Mouse (Mus musculus): ENCODE measurements around the gene Rab25. TPM values are rescaled to one million over a fixed set of nuclear protein-coding genes. Genes with fewer than 3 reads are reported as not detected.
A peak's percentile ranks its signal among the peaks of the same experiment; 100 is the strongest.

Rab25 gene
- total and polyA plus RNA-seq, 3 experiments = 0.67 to 1.6 TPM; not detected in 1

DNA sequence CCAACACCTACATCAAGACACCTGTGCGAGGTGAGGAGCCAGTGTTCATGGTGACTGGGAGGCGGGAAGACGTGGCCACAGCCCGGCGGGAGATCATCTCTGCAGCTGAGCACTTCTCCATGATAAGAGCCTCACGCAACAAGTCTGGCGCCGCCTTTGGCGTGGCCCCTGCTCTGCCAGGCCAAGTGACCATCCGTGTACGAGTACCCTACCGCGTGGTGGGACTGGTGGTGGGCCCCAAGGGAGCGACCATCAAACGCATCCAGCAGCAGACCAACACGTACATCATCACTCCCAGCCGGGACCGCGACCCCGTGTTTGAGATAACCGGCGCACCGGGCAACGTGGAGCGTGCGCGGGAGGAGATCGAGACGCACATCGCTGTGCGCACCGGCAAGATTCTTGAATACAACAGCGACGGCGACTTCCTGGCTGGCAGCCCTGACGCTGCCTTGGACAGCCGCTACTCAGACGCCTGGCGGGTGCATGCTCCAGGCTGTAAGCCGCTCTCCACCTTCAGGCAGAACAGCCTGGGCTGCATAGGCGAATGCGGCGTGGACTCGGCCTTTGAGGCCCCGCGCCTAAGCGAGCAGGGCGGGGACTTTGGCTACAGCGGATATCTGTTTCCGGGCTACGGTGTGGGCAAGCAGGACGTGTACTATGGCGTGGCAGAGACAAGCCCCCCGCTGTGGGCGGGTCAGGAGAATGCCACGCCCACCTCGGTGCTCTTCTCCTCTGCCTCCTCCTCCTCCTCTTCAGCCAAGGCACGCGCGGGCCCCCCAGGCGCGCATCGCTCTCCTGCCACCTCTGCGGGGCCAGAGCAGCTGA, 11.8 kb downstream of the Rab25 start:
- H3K4me1 ChIP-seq (ENCODE audit: insufficient read depth, low read depth, low read length) = peaks cover 75% of the 10 kb centered on the region
- H3K36me3 ChIP-seq (replicated peaks) = peaks cover 43% of the 10 kb centered on the region
- ATAC-seq (ENCODE audit: extremely low read depth, insufficient number of reproducible peaks, low FRiP score, poor library complexity, severe bottlenecking) (peak; percentile 89), DNase-seq (ENCODE audit: low spot score) (peak; percentile 86)
- no peaks in the 10 kb centered on the region for H3K9me3 ChIP-seq (replicated peaks)
- H3K4me3 ChIP-seq (ENCODE audit: low read depth, low read length) = peak overlapping the region; percentile 76
- no peak for TF ChIP-seq GATA1 (IDR thresholded peaks at IDR 0.05; ENCODE audit: borderline replicate concordance, low read length)
- H3K27me3 ChIP-seq (ENCODE audit: insufficient read depth, low read length) = peaks cover 3% of the 10 kb centered on the region; the same call in 1 of the 2 replicates

DNA sequence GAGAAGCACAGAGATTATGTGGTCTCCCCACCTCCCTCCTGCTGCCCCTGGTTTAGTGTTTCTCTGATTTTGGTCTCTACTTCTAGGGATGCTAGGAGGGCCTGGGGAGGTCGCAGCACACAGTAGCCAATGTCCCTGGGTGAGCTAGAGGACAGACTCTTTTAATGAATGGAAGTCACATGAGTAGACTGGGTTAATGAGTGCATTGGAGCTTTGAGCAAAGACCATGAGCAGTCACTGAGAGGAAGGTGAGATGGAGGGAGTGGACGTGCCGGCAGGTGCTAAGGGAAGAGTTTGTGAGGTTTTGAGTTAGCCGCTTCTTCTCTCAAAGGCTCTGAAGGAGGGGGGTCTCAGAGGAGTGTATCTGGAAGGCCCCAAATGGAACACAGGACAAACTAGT, 12.6 kb downstream of the Rab25 start:
- peaks cover 3% of the 10 kb centered on the region; the same call in 1 of the 2 replicates for H3K27me3 ChIP-seq (ENCODE audit: insufficient read depth, low read length)
- peaks cover 39% of the 10 kb centered on the region for H3K36me3 ChIP-seq (replicated peaks)
- H3K9me3 ChIP-seq (replicated peaks) = no peaks in the 10 kb centered on the region
- no peak for ATAC-seq (ENCODE audit: extremely low read depth, insufficient number of reproducible peaks, low FRiP score, poor library complexity, severe bottlenecking)
- H3K4me3 ChIP-seq (ENCODE audit: low read depth, low read length) = peak overlapping the region; percentile 76; the same call in 1 of the 2 replicates
- H3K4me1 ChIP-seq (ENCODE audit: insufficient read depth, low read depth, low read length) = peaks cover 73% of the 10 kb centered on the region
- DNase-seq (ENCODE audit: low spot score) = no peak
- TF ChIP-seq TAL1 (conservative IDR thresholded peaks at IDR 0.05; ENCODE audit: low read depth, low read length) = no peak

DNA sequence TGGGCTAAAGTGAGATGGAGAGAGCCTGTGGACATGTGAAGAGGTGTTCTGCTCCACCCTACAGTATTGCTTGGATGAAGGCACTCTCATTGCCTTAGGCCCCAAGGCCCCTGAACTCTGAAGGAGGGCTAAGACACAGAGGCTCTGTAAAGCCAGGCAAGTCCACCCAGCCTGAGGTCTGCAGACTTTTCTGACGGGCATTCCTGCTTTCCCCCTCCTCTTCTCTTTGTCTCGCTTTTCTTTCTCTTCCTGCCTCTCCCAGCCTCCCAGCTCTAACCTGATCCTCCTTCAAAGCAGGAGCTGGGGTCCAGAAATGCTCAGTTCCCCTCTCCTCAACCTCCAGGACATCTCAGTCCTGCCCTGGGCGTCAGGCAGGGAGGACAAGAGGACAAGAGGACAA, 13.1 kb downstream of the Rab25 start:
- Histone ChIP-seq H3K36me3 (replicated peaks) (peaks cover 34% of the 10 kb centered on the region), H3K27me3 (ENCODE audit: insufficient read depth, low read length) (peaks cover 3% of the 10 kb centered on the region; the same call in 1 of the 2 replicates), H3K9me3 (replicated peaks) (no peaks in the 10 kb centered on the region), H3K4me3 (ENCODE audit: low read depth, low read length) (no peak overlapping the region; the same call in 1 of the 2 replicates), H3K4me1 (ENCODE audit: insufficient read depth, low read depth, low read length) (peaks cover 73% of the 10 kb centered on the region)
- ATAC-seq (ENCODE audit: extremely low read depth, insufficient number of reproducible peaks, low FRiP score, poor library complexity, severe bottlenecking) (no peak), DNase-seq (ENCODE audit: low spot score) (no peak)
- no peak for TF ChIP-seq CTCF (IDR thresholded peaks at IDR 0.05; ENCODE audit: low read depth, low read length)
- no peak for TF ChIP-seq GATA1 (IDR thresholded peaks at IDR 0.05; ENCODE audit: borderline replicate concordance, low read length)

DNA sequence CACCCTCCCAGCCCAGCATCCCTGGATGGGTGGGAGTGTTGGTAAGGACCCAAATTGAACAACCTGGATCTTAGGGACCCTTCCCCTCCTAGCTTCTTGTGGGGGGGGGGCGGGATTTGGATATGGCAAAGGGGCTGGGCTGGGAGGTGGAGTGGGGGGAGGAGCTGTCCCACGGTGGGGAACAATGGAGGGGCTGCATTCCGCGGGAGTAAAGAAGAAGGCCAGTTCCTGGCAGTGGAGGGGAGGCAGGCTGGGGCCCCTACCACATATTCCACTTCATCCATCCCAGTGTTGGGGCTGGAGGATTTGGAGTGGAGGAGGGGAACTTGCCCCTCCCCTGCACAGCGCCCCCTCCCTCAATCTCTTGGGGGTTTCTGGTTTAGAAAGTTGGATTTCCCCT, 14.4 kb downstream of the Rab25 start:
- Histone ChIP-seq H3K4me1 (ENCODE audit: insufficient read depth, low read depth, low read length) (peaks cover 78% of the 10 kb centered on the region), H3K36me3 (replicated peaks) (peaks cover 40% of the 10 kb centered on the region), H3K27me3 (ENCODE audit: insufficient read depth, low read length) (peaks cover 3% of the 10 kb centered on the region; the same call in 1 of the 2 replicates), H3K4me3 (ENCODE audit: low read depth, low read length) (no peak overlapping the region; the same call in 1 of the 2 replicates), H3K9me3 (replicated peaks) (no peaks in the 10 kb centered on the region)
- ATAC-seq (ENCODE audit: extremely low read depth, insufficient number of reproducible peaks, low FRiP score, poor library complexity, severe bottlenecking) (no peak), DNase-seq (ENCODE audit: low spot score) (no peak)
- TF ChIP-seq POLR2AphosphoS5 (IDR thresholded peaks at IDR 0.05; ENCODE audit: insufficient replicate concordance, low read depth, low read length) (no peak), TAL1 (conservative IDR thresholded peaks at IDR 0.05; ENCODE audit: low read depth, low read length) (no peak), GATA1 (IDR thresholded peaks at IDR 0.05; ENCODE audit: borderline replicate concordance, low read length) (no peak), GATA2 (IDR thresholded peaks at IDR 0.05; ENCODE audit: borderline replicate concordance, low read depth, low read length) (no peak), CTCF (IDR thresholded peaks at IDR 0.05; ENCODE audit: low read depth, low read length) (no peak)

DNA sequence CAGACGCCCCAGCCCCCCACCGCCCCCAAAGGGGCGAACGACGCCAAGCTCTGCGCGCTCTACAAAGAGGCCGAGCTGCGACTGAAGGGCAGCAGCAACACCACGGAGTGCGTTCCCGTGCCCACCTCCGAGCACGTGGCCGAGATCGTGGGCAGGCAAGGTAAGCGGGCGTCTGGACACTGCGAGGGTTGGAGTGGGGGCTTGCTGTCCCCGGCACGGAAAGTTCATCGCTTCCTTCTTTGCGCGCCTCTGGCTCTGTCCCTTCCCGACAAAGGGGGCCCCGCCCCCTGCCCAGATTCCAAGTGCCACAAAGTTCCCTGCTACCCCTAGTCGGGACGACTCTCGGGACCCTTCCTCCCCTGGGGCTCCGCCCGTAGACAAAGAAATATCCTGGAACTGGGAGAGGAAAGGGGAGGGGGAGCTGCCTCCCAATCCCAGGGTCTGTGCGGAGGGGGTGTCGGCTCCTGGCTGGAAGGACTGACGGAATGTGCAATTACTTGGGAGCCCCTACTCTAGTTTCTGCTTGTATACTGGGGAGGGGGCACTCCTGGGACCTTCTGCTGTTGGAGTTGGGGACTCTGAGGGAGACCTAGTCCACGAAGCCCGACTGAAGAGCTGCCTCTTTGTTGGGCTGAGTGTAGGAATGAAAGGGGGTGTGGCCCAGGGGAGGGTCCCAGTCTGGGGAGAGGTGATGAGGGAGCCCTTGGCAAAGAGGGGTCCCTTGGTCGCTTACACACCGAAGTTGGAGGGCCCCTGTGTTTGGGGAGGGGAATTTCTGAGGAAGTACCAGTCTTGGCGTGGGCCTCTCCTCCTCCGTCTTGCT, 15.2 kb downstream of the Rab25 start:
- Histone ChIP-seq H3K4me1 (ENCODE audit: insufficient read depth, low read depth, low read length) (peaks cover 76% of the 10 kb centered on the region), H3K4me3 (ENCODE audit: low read depth, low read length) (peak overlapping the region; percentile 77), H3K36me3 (replicated peaks) (peaks cover 38% of the 10 kb centered on the region), H3K9me3 (replicated peaks) (no peaks in the 10 kb centered on the region), H3K27me3 (ENCODE audit: insufficient read depth, low read length) (peaks cover 3% of the 10 kb centered on the region; the same call in 1 of the 2 replicates)
- DNase-seq (ENCODE audit: low spot score) (no peak), ATAC-seq (ENCODE audit: extremely low read depth, insufficient number of reproducible peaks, low FRiP score, poor library complexity, severe bottlenecking) (no peak)
- TF ChIP-seq POLR2AphosphoS5 (IDR thresholded peaks at IDR 0.05; ENCODE audit: insufficient replicate concordance, low read depth, low read length) (no peak), GATA2 (IDR thresholded peaks at IDR 0.05; ENCODE audit: borderline replicate concordance, low read depth, low read length) (no peak), TAL1 (conservative IDR thresholded peaks at IDR 0.05; ENCODE audit: low read depth, low read length) (no peak), GATA1 (IDR thresholded peaks at IDR 0.05; ENCODE audit: borderline replicate concordance, low read length) (no peak)

DNA sequence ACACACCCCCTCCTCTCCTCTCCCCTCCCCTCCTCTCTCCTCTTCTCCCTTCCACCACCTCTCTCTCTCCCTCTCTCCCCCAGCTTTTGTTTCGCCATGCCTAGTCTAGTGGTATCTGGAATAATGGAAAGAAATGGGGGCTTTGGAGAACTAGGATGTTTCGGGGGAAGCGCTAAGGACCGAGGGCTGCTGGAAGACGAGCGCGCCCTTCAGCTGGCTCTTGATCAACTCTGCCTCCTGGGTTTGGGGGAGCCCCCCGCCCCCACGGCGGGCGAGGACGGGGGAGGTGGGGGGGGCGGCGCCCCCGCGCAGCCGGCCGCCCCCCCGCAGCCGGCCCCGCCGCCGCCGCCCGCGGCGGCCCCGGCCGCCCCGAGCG, 15.8 kb downstream of the Rab25 start, which contains the start of gene Mex3a:
Mex3a (plus strand) TSS at position 97 of the 376 bp plus-strand sequence.
- ATAC-seq (ENCODE audit: extremely low read depth, insufficient number of reproducible peaks, low FRiP score, poor library complexity, severe bottlenecking) = no peak
- TF ChIP-seq CTCF (IDR thresholded peaks at IDR 0.05; ENCODE audit: low read depth, low read length) (no peak), POLR2AphosphoS5 (IDR thresholded peaks at IDR 0.05; ENCODE audit: insufficient replicate concordance, low read depth, low read length) (no peak)

More for the DNA sequence above, 15.8 kb downstream of the Rab25 start, which contains the start of gene Mex3a:
- H3K4me1 ChIP-seq (ENCODE audit: insufficient read depth, low read depth, low read length) = peaks cover 76% of the 10 kb centered on the region
- H3K4me3 ChIP-seq (ENCODE audit: low read depth, low read length) = peak within 1 kb of the TSS; percentile 77
- no peak for DNase-seq (ENCODE audit: low spot score)
- no peaks in the 10 kb centered on the region for H3K9me3 ChIP-seq (replicated peaks)
- peaks cover 38% of the 10 kb centered on the region for H3K36me3 ChIP-seq (replicated peaks)
- H3K27me3 ChIP-seq (ENCODE audit: insufficient read depth, low read length) = peaks cover 3% of the 10 kb centered on the region; the same call in 1 of the 2 replicates
